Mouse (Mus musculus) layer of hippocampus, postnatal 36 days (tissue): ENCODE data around the gene Oit1. TPM values are rescaled to one million over a fixed set of nuclear protein-coding genes. Genes with fewer than 3 reads are reported as not detected.
A peak's percentile ranks its signal among the peaks of the same experiment; 100 is the strongest.

Source experiments
- DNase-seq, 2 experiments: peaks; one replicate each; pipeline ENCODE4 v3.0.0; 2022
- total RNA-seq, 2 experiments: library from RNA; stranded (reverse); gene quantifications; 2 replicates each; pipeline ENCODE4 v1.2.3; 2021

Oit1 gene
- total RNA-seq, 2 experiments from 2014 or later: not detected

DNA sequence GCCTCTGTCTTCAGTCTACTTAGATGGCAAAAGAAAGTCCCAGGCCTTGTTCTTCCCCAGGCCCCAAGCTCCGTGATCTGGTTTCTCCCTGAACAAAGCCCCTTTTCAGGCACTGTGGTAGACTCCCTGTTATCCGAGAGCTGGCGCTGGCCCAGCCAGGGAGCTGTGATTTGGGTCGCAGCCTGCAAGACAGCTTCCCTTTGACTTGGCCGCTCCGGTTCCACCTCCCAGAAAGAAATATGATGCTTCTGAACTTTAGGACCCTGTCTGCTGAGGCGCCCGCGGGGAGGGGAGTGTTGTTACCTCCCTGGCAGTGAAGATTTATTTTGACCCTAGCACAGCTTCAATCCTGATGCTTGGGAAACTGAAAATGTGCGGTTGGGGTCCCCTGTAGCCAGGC is 42.6 kb downstream of the Oit1 start:
- DNase-seq: no peak

DNA sequence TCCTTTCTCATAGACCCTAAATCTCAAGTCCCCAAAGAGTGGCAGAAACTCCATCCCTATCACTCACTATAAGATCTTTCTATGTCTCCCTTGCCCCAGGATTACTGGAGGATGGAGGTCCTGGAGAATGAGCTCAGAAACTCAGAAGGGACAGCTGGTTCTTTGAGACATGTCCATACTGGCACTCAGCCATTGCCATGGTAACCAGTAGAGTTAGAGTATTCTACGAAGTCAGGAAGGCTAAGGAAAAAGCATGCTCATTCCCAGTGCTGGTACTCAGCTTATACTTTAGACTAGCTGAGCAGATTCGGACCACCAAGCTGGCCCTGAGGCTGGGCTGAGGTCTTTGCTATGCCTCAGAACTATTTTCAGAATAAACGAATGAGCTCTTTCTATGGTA is 44.0 kb downstream of the Oit1 start:
- DNase-seq: no peak

DNA sequence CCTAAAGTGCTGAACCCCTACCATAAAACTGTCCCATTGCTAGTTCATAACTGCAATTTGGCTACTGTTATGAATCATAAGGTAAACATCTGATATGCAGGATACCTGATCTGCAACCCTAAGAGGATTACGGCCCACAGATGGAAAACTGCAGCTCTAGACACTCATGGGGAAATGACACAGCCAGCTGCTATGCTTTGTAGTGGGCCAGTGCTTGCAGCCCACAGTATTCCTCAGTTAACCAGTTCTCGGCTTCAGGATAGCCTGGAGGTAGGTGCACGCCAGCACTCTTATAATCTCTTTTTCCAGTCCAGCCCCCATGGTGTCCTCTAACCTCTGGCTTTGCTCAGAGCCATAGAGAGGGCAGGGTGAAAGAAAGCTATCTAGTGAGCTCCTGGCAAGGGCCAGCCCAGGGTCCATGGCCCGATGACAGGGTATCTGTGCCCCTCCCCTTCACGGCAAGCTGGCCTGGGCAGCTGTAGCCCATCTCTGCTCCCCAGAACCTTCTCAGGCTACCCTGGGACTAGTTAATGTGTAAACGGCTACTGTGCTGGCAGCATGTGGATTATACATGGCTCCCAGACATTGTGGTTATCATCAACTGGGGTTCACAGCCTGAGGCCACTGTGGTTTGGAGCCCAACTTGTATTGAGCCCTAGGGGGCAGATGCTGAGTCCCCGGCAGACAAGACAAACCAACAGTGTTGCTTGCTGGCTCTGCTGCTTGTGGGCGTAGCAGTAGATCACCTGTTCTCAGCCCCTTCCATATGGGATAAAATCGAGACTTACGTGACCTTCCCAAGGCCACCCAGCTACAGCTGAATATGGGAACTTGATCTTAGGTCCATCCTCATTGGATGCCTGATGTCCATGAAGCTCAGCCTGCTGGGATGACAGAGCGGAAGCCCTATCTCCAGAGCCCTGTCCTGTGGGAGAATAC is 46.0 kb downstream of the Oit1 start:
- DNase-seq: no peak

DNA sequence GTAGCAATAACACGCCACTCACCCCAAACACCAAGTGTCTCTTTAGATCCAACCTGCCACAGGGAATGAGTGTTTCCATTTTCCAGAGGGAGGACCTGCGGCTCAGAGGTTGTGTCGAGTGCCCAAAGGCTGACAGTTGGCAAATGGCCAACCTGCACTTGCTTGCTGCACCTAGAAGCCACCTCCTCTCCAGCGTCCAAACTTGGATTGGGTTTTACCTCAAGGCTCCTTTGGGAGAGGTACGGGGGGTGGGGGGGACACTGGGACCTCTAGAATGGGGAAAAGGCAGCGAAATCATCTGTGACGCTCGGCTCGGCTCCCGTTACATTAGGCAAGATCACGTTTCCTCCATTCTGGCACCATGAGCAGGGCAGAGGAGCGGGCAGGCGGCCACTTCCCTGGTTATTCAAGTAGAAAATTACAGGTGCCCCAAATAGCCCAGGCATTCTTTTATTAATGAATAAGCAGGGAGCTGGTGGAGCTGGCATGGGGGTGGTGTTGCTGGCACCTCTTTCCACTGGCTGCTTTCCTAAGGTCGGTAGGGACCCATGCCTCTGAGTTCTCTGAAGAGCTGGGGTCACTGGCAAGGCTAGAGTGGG is 47.1 kb downstream of the Oit1 start:
- no peak for DNase-seq

DNA sequence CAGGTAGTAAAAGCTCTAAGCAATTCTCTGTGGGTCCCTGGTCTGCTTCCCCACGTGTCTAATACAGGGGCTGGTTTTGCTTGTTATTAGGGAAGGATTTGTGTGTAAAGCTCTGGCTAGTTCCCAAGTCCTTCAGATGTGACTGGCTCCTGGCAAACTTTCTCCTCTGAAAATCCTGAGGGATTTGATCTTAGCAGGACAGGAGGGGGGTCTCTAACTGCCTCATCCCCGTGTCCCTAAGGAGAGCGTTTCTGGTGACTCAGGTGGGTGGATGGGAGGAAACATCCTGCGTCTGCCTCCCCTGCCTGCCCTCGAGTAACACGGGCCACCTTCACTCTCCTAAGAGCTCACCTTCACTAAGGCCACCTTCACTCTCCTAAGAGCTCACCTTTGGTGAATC is 48.2 kb downstream of the Oit1 start:
- DNase-seq: no peak

DNA sequence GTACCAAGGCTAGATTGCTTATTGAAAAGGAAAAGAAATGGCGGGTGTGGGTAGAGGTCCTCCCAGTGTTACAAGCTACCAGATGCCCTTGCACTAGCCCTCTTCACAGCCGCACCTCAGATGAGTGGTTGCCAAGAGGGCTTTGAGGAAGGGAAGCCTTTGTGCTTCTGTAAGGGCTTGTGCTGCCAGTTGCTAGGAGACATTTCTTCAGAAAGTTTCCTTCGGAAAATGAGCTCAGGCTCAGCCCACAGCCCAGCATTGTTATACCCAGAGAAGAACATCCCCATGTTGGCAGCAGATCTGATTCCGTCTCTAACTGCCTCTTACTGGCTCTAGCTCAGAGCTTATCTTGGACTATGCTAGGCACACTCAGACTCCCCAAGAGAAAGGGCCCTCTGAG is 49.0 kb downstream of the Oit1 start:
- no peak for DNase-seq

DNA sequence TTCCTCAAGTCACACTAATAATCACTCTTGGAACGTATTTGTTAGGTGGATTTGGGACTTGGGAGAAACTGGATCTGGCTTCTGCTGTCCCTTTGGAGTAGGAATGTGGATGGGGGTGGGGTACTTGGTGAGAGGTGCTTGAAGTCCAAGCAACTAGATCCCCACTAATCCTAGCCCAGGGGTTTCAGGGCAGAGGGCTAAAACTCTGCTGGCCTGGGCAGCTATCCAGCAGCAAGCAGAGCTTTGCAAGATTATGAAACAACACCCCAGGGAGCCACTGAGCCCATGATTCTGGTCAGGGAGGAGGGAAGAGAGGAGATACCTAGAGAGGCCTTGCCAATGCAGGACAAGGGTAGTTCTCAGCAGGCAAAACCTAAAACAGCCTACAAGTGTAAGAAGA is 51.2 kb downstream of the Oit1 start:
- DNase-seq: no peak

DNA sequence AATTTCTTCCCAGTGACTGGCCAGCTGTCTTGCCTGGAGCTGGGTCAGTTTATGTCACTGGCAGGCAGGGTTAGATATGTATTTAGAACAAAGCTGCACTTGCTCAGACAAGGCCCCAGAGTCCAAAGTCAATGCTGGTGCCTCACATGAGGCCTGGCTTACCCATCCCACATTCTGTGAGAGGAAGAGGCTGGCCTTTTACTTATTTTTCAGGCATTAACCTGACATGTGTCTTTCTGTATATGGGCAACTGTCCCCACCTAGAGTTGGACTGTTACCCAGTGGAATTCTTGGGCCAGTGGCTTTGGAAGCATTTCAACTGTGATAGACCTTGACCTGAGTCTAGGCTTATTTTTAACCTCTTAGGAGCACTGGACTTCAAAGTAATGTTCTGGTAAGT is 51.6 kb downstream of the Oit1 start:
- no peak for DNase-seq

DNA sequence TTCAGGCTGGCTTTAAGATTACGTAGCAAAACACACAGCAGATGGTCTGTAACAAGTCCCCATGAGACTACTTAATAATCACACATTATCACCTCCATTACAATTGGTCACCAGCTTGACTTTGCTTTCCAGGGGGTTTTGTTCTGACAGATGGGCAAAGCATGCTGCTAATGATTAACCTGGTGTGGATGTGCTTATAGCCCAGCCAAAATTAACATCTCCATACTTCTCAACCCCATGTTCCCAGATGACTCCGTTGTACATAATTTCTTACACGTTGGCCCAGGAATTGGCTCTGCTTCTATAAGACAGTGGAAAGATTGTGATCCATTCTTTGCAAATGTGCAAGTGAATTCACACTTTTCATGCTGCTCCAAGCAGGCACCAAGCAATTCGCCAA is 52.8 kb downstream of the Oit1 start:
- no peak for DNase-seq

DNA sequence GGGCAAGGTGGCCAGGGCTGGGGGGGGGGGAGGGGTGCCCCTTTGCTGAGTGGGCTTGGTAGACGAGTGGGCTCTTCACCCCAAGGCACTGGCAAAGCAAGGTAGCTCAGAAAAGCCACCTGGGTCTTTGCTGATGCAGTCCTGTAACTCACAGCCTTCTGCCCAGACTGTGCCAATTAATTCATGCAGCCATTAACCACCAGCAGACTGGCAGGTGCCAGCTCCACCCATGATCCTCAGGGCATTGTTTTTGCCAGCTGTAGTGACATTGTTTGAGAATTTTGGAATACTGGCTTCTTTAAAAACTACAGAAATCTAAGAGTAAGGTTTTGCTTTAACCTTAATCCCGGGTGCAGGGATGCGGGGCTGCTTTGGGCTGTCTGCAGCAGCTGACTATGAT is 58.0 kb downstream of the Oit1 start:
- no peak for DNase-seq

DNA sequence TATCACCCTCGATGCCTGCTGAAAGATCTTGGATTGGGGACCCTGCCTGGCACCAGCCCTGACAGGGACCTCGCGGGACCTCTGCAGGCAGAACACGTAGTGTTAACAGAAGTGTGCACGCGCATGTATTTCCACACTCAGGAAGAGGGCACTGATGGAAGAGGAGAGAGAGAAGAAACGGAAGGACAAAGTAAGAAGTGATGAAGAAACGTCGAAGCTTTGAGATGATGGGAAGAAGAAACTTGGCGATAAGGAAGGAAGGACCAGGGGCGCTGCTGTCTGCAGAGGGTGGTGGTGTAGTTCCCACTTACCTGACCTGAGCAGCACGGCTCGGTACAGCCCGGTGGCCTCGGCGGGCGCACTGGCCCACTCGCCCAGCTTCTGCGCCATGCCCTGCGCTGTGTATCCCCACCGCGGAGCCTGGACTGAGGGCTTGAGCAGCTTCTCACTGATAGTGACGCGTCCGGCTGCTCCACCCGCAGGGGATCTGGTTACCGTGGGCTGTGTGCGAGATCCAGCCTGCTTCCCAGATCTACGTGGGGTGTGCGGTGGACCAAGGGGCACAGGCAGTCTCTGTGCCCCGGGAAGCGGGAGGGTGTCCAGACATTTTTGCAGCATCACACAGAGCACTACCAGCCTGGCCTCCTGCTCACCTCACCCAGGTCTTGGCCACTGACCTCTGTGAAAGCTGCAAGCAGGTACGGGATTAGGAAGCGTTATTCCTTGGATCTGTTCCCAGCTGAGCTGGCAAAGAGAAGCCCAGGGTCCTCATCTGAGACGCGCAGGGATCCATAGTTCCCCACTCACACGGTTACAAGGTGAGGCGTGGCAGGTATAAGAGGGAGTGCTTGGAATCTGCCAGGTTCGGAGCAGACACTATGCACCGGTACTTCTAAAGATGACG is 61.1 kb downstream of the Oit1 start, which contains the start of gene Fam107a:
Gene Fam107a (minus strand): TSS at position 830 of the 904 bp plus-strand sequence.
- no peak for DNase-seq

DNA sequence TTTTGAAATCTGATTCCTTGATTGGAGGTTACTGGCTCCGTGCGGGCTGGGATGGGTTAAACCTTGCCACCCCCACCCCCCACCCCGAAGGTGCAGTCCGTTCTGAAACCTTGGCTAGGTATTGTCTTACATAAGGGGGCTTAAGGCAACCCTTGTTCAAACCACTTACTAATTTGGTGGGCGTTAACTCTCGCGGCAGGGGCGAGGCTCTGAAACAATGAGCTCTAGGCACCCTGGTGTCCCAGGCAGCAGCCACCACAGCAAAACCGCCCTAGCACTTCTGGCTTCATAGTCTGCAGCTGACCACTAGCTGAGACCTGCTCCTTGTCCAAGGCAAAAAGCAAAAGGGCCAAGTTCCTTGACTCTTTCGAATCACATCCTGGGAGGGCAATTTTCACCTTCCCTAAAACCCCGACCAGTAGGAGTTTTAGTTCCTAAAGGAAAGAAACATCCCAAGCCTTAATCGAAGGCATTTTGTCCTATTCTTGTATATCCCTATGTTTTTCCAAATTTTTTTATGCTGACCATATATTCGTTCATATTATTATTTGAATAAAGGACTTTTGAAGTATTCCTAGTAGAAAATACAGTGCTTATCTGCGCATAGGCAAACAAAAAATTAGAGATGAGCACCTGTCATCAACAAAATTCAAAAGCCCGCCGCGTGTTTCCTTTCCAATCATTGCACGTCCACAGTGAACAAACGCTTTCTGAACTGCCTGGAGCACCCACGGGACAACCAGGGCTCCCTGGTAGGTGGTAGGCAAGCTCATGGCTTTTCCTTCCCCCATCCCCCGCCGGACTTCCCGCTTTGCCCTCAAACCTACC is 62.0 kb downstream of the Oit1 start:
- DNase-seq: no peak

DNA sequence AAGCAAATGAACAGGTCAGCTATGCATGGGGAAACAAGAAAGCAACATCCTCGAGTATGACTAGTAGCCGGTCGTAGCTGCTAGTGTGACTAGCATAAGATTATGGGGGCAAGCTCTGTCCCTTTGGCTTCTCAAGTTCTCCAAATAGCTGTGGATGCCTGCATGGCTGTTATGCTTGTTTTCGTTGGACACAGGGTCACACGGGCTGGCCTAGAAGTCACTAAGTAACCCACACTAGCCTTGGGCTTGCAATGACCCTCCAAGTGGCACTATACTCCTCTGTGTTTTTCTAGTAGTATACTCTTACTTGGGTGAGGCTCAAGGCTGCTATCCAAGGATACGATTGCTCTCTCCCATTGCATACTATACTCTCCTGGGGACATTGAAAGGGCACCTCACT is 63.4 kb downstream of the Oit1 start:
- no peak for DNase-seq

DNA sequence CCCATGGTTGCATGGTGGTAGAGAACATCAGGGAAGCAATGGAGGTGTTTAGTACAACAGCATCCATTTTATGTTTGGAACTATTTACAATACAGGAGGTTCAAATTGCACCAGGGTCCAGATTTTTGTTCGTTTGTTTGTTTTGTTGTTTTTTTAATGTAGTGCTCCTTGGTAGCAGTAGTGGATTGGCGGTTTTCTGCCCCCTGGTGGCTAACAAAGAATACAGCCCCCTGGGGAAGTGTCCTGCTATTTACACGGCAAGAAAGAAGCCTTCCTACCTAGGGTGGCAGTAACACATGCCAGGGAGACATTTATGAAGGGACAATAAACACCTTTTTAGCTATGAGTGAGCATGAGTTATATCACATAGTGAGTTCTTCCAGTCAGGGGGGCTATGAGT is 64.0 kb downstream of the Oit1 start:
- DNase-seq: no peak

DNA sequence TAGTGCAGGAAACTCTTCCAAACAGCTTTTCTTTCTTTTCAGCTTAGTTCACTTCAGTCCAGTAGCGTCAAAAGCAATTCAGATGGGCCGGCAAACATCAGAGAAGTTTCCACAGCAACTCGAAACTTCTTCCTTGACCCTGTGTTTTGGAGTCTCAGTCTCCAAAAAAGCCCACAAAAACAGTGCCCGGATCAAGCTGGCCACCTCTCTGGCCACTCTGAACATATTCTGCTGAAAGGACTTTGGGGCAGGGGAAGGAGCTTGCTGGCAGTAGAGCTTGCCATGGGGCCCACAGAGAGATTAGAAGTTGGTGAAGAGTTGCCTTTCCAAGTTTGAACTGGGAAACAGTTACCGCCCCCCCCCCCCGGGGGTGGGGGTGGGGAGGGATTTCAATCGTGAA is 64.7 kb downstream of the Oit1 start:
- peak in 1 of 2 experiments; percentile 49 for DNase-seq

DNA sequence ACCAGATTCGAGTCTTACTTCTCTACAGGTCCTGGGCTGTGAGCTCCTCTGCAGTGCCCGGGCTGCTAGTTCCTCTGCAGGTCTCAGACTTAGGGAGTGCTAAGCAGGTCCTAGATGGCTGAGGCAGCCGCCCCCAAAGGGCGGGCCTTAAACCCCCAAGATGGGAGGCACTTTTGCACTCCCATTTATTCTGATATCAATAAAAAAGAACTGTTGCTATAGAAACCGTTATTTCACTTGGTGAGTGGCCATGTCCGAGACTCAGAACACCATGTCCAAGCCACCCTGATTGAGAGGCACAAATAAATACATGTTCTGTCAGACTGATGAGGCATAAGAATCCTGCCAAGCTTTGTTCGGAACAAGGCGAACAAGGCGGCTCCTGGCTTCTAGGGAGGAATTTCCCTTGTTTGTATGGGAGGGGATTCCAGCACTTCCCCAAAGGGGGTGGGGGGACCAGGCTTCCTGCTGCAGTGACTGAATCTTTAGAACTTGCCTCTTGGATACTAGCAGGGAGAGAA is 68.9 kb downstream of the Oit1 start:
- peak; percentile 62 to 65 for DNase-seq

DNA sequence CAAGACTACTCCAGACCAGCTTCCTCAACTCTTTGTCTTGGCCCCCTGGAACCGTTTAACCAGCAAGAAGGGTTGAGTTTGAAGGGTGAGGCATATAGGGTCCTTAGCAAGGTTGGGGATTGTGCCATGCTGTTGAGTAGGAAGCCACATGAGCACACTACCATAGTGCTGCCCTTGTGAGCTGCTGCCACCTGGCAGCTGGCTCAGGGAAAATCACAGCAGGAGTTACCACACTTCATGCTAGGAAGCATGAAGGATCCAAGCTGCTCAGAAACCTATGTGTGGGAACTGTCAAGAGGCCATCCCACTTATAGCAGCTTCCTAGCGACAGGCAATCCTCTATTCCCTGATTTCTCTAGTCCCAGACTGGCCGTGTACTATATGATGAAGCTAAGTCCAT is 69.9 kb downstream of the Oit1 start:
- DNase-seq: no peak

DNA sequence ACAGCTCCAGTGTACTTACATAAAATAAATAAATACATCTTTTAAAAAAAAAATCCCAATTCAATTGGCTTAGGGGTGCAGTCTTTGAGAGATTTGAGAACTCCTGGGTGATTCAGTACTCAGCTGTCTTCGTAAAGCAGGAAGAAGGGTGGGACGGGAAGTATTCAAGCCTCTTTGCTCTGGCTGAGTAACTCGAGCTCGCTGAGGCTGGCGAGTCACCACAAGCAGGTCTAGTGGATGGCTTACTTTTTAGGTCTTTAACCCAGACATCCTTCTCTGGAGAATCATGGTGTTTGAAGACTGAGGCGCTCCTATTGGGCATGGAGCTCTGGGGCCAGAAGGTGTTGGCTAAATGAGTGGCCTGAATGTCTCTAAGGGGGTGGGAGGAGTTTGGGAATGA is 71.7 kb downstream of the Oit1 start:
- DNase-seq: no peak

DNA sequence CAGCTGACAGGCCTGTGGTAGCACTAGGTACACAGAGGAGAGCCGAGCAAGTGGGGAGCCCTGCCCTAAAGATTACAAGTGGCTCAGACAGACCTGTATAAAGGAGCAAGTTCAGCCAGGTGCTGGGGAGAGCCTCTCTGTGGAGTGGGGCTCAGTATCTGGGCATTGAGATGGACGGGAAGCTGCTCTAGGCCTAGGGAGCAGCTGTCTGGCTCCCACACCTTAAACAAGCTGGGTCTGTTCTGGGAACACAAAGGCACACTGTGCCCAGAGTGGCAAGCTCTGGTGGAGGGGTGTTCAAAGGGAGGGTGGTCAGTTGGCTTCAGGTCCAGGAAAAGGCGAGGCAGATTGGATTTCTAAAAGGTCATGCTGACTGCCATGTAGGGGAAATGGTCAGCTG is 73.5 kb downstream of the Oit1 start:
- no peak for DNase-seq

DNA sequence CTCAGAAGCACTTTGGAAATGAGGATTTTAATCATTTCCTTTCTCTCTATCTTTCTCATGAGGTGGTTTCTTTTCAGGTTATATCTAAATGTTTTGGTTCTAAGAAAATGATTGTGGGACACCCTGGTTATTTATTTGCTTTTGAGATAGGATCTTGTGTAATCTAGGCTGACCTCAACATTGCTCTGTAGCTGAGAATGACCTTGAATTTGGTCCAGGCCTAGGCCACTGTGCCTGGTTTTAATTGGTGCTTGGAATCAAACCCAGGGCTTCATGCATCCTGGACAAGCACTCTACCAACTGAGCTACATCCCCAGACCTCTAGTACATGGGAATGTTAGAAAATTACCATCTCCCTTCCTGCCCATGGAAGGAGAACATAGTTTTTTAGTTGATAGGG is 74.5 kb downstream of the Oit1 start:
- no peak for DNase-seq

DNA sequence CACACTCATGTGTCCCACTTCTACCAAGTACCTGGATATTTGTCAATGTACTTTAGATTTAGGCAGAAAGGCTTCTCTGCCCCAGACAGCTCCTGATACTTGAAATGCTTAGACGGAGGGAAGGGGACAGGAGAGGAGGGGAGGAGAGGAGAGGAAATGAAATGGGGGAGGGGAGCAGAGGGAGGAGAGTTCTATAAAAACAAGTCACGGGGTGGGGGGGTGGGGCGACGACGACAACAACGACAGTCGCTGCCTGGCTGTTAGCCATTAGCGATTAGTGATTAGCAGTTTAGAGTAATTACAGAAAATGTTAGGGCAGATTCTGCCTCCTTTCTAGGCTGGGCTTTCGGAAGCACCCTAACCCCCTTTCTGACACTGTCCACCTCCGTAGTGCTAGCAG is 75.9 kb downstream of the Oit1 start:
- no peak for DNase-seq

DNA sequence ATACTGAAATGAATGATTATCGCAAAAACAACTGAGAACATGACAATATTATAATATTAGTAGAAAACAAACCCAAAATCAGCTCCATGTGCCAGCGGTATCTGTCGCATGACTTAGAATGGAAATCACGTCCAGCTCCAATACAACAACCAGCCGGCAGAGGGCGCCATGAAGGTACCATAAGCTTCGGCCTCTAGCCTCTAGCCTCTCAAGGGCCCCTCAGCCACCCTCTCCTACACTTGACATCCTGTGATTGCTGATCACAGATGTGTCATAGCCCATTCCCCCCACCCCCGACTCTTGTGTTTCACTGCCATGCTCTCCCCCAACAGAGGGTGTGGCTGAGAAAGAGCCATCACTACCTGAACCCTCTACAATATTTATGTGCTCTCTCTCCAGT is 78.3 kb downstream of the Oit1 start:
- no peak for DNase-seq
